Mouse (Mus musculus): ENCODE data around the gene Fkbpl.

DNA sequence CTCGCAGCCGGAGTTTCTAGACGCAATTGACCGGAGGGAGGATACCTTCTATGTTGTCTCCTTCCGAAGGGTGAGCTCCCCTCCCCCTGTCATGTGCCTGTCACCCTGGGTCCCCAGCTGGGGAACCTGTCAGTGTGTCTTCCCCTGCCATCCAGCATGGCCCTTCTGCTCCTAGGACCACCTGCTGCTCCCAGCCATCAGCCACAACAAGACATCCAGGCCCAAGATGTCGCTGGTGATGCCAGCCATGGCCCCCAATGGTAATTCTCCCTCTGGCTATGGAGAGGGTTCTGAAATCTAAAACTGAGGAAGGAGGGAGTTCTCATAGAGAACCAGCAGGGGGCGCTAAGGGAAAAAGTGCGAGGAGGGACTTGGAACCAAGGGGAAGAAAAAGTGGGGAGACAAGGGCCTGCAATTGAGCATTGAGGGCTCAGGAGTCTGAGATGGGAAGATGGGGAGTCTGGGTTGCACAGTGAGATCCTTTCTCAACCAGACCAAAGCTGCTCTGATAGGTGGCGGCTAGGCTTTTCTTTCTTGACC lies 9.3 kb downstream of the Fkbpl start:
- TF ChIP-seq CTCF (IDR thresholded peaks at IDR 0.05; ENCODE audit: insufficient read depth, low read length) = peak; percentile 51
- no peak for TF ChIP-seq POLR2A (IDR thresholded peaks at IDR 0.05; ENCODE audit: borderline replicate concordance, extremely low read depth, low read depth, low read length)
